Mouse (Mus musculus) ES-CJ7 (cell line): ENCODE measurements around the gene Hmgcs2.

ENCODE experiments used
- DNase-seq: peaks from one replicate; pipeline ENCODE4 v3.0.0; 2011; ENCODE audit warnings: low read depth, low spot score

Hmgcs2 gene

DNA sequence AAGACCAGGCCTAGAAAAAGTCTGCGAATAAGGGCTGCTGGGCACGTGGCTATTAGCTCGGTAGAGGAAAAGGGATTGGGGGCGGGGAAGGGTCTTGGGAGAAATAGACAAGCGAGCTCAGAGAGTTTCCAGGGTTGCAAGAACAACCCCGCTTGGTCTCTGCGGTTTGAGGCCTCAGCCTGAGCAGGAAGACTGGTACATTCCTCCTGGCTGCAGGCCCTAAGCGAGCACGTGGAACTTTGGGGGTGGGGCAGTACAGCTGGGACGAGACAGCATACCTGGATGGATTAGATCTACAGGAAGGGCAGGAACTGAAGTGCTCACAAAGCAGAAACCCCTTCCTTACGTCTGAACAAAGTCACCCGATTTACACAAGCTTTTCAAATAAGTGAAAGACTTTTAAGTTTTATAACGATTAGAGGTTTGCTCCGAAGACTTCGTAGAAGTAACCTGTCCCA lies 58.4 kb downstream of the Hmgcs2 start:
- peak; percentile 71 for DNase-seq

DNA sequence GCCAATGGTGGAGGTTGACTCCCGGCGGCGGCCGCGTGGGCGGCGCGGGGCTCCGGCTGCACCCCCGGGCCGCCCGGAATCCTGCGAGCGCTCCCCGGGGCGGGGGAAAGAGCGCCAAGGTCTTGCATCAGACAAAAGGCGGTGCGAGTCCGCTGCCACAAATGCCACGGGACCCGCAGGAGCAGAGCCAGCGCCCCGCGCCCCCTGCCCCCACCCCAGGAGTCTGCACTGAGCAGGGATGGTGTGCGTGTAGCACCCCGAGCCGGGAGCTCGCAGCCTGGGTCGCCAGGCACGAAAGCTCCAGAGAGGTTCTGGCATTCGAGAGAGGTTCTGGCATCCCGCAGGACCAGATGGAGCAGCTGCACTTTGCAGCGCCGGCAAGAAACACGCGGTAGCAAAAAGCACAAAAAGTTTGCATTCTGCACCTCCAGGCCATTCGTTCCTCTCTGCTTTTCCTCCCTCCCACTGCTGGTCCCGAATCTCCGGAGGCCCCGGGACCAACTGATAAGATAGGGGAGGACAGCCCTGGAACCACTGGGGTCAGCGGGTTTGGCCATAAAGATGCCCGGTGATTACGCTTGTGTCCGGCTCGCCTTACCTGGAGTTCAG lies 59.0 kb downstream of the Hmgcs2 start:
- peak; percentile 14 for DNase-seq

DNA sequence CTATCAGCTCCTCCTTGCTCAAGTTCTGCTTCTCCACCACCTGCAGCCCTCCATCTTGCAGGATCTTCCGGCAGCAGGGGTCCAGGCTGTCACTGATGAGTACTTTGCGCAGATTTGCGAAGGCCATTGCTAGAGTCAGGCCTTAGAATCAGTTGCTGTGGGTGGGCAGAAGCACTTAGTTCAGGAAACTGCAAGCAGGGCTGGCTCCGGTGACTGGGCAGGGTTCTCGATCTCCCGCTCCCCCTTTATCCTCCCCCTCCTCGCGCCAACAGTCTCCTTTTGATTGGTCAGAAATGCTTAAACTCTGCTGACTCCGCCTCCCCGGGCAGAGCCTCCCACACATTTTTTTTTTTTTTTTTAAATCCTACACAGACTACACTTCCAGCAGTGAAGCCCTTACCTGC lies 59.5 kb downstream of the Hmgcs2 start, which contains the start of gene Phgdh:
Phgdh (minus strand) TSS at position 285 of the 404 bp plus-strand sequence.
- DNase-seq: peak; percentile 91

DNA sequence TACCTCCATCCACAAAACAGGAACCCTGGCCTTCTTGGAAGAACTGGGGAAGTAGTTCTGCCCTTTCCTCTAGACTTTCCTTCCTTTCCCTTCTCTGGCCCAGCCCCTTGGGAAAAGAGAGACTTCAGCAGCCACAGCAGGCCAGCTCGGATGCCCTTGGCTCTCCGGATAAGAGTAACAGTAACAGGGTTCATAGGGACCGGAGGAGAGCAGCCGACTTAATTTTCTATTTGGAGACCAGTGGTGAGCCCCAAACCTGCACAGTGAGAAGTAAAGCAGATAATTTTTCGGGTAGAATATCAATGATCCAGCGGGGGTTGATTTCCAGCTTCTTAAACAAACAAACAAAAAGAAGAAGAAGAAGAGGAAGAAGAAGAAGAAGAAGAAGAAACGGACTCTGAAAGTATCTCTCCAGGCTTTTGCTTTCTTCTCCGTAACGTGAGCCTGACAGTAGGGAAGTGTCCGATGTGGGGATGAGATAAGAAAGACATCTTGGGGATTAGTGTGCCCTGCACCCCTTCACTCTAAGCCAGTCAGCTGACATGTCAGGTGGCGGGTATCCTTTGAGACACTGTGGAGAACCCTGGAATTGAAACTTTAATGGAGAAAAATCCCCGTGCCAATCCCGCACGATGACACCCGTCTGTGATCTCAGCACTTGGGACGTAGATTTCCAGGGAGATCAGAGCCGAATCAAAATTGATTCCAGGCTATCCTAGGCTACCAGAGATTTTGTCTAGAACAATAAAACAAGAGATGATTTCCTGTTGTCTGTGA lies 60.8 kb downstream of the Hmgcs2 start:
- DNase-seq: no peak

DNA sequence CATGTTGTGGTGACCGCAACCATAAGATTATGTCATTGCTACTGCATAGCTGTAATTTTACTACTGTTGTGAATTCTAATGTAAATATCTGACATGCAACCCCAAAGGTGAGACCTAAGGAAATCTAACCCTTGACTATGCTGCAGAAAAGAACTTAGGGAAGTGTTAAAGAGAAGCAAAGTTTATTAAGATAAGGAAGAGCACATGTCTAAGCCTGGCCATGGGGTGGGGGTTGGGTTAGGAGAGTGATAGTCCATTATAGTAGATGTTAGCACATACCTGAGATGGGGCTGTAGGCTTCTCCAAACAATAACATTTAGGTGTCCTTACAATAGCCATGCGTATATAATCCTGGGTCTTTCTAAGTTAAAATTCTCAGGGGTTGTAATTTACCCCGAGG lies 63.0 kb downstream of the Hmgcs2 start:
- DNase-seq: no peak

DNA sequence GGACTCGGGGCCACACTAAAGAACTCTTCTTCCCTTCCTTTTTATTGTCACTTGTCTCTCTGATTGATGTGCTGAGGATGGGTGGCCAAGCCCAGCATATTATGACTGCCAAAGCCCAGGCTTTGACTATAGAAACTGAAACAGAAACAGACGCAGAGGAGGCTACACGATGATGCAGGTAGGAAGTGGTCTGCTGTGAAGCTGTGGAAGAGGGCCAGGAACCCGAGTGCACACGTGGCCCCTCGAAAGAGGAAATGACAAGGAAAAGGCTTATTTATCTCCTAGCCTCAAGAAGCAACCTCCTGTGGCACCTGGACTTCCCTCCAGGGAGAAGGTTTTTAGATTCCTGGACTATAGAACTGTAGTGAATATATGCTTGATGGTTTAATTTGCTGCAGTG lies 67.9 kb downstream of the Hmgcs2 start:
- DNase-seq: no peak

DNA sequence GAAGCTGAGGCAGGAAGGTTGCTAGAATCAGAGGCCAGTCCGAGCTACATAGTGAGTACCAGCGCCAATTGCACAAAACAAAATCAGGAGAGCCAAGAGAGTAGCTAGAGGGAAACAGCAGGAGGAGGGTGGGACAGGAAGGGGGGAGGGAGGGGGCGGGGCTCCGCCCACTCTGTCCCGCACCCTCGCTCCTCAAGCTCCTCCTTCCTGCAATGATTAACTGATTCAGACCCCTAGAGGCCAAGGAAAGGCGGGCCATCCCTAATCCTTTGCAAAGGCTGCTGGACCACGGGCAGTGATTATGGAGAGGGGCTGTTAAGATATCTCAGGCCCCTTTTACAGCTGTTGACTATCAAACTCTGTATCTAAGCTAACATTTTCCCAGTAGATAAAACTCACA lies 68.5 kb downstream of the Hmgcs2 start:
- DNase-seq: peak; percentile 84

DNA sequence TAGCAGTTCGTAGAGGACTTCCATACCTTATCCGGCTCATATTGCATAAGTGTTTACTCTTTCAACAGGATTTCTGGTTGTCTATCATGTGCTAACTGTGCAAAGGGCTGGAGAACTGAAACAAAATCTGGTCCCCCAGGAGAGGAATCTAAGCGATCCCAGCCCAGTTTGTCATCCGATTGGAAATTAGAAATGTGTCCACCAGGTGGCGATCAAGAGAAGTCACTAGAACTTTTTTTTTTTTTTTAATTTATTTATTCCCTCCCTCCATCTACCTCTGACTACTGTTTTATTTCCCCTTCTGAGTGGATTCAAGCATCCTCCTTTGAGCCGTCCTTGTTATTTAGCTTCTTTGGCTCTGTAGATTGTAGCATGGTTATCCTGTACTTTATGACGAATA lies 73.7 kb downstream of the Hmgcs2 start:
- DNase-seq: peak; percentile 52

DNA sequence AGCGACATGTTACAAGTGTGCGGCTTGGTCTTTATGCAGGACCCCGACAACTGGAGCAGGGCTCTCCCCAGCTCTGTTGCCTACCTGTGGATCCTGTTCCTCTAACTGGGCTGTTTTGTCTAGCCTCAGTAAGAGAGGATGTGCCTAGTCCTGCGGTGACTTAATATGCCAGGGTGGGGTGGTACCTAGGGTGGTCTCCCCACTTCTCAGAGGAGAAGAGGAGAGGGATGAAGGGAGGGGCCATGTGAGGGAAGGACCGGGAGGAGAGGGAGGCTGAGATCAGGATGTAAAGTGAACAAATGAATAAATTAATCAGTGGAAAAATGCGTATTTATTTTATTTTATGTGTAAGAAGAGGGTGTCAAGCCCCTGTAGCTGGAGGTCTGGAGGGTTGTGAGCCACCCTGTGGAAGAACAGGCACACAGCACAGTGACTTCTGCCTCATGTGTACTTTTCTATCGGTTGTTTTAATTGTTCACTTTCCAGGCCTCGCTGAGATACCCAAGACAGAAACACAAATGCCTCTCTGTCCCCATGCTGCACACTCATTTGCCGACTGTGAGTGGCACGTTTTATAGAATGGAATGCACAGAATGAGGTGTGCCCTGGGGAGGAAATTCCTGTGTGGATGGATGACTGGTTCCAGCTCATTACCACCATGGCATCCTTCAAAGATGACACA lies 75.2 kb downstream of the Hmgcs2 start:
- DNase-seq: no peak

DNA sequence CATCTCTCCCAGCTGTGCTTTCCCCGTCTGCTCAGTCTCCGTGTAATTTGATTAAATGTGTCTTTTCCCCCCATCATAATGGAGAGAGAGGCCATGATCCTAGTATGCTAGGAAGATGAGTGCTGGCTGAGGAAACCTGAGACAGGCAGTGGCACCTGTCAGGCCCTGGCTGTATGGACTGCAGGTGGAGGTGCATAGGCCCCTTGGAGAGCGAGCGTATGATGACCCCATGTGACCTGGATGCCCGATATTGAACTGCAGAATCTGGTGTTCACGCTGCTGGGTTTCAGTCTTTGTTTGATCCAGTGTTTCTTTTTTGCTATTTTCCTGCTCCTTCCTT lies 75.8 kb downstream of the Hmgcs2 start:
- DNase-seq: no peak

DNA sequence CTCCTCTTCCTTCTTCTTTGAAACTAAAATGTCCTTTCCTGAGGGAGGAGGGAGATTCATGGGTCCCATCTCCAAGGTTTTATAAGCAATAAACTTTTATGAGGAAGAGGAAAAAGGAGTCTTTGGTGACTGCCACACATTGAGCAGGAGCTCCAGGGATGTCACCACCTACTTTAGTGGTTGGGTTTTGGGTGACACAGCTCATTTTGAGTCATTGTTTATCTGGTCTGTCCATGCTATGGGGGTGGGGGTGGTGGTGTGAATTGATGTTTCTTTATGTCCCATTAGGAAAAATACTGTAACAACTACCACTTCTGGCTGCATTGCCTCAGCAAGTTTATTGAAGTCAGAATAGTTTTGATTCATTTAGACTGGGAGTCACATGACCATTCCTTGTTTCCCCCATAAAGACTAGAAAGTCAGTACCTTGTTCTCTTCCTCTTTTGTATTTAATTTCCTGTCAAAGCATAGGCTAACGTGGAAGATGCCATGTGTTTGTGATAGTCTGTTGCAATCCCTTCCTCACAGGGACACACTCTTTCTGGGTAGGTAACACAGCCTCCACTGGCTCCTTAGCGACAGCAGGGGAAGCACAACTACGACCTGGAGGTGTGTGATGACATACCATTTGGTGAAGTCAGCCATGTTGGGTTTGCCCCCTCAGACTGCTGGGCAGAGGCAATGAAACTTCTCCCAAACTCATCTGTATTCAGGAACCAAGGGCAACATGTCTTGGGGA lies 76.6 kb downstream of the Hmgcs2 start:
- DNase-seq: no peak
